Mouse (Mus musculus) C2C12 (cell line): ENCODE measurements around the gene Gng8. TPM values are rescaled to one million over a fixed set of nuclear protein-coding genes. Genes with fewer than 3 reads are reported as not detected.

Source experiments
- H3K27me3 ChIP-seq: one replicate; pipeline ENCODE4 v1.6.1; 2011; ENCODE audit not compliant: control insufficient read depth, insufficient read depth, insufficient read length
- H3K36me3 ChIP-seq: one replicate; pipeline ENCODE4 v1.6.1; 2011; ENCODE audit not compliant: control insufficient read depth, insufficient read depth
- H3K4me3 ChIP-seq: one replicate; pipeline ENCODE4 v1.5.1; 2011; ENCODE audit warnings: mild to moderate bottlenecking, control low read depth; ENCODE audit not compliant: poor library complexity, insufficient read depth, severe bottlenecking
- H3K79me2 ChIP-seq: one replicate; pipeline ENCODE4 v1.6.1; 2011; ENCODE audit not compliant: control insufficient read depth, insufficient read depth
- H3K79me3 ChIP-seq: one replicate; pipeline ENCODE4 v1.6.1; 2011; ENCODE audit warnings: low read depth, control low read depth
- H3ac ChIP-seq: one replicate; pipeline ENCODE3; 2011; ENCODE audit warnings: low read depth; ENCODE audit not compliant: control insufficient read depth, insufficient read length
- CEBPB ChIP-seq: IDR thresholded peaks from one replicate; pipeline ENCODE4 v1.6.1; 2011; ENCODE audit warnings: low read depth, mild to moderate bottlenecking, control low read depth, moderate library complexity
- CTCF ChIP-seq: IDR thresholded peaks from one replicate; pipeline ENCODE4 v1.5.1; 2011; ENCODE audit not compliant: control insufficient read depth, insufficient read depth, insufficient read length
- FOSL1 ChIP-seq: IDR thresholded peaks from one replicate; pipeline ENCODE4 v1.8.0; 2011; ENCODE audit warnings: mild to moderate bottlenecking, low read length; ENCODE audit not compliant: poor library complexity, insufficient read depth, severe bottlenecking
- MAX ChIP-seq: IDR thresholded peaks from one replicate; pipeline ENCODE4 v1.6.1; 2011; ENCODE audit warnings: mild to moderate bottlenecking, control low read depth
- MYOD1 ChIP-seq: IDR thresholded peaks from one replicate; pipeline ENCODE4 v1.6.1; 2011; ENCODE audit warnings: low read depth; ENCODE audit not compliant: control insufficient read depth, insufficient read length
- MYOG ChIP-seq: IDR thresholded peaks from one replicate; pipeline ENCODE4 v1.6.1; 2011; ENCODE audit not compliant: control insufficient read depth, insufficient read length; ENCODE audit errors: extremely low read depth
- USF1 ChIP-seq: IDR thresholded peaks from one replicate; pipeline ENCODE4 v1.6.1; 2011; ENCODE audit warnings: low read depth, mild to moderate bottlenecking, control low read depth, moderate library complexity
- polyA plus RNA-seq: library from polyadenylated mRNA; unstranded; fragments of >200 nt; fragmentation: generic; extraction: Trizol; gene quantifications from one replicate; pipeline ENCODE4 v1.2.1, GENCODE M21; 2012; ENCODE audit warnings: missing spikeins

Gene Gng8
- polyA plus RNA-seq, 1 experiment = 2.6 TPM

DNA sequence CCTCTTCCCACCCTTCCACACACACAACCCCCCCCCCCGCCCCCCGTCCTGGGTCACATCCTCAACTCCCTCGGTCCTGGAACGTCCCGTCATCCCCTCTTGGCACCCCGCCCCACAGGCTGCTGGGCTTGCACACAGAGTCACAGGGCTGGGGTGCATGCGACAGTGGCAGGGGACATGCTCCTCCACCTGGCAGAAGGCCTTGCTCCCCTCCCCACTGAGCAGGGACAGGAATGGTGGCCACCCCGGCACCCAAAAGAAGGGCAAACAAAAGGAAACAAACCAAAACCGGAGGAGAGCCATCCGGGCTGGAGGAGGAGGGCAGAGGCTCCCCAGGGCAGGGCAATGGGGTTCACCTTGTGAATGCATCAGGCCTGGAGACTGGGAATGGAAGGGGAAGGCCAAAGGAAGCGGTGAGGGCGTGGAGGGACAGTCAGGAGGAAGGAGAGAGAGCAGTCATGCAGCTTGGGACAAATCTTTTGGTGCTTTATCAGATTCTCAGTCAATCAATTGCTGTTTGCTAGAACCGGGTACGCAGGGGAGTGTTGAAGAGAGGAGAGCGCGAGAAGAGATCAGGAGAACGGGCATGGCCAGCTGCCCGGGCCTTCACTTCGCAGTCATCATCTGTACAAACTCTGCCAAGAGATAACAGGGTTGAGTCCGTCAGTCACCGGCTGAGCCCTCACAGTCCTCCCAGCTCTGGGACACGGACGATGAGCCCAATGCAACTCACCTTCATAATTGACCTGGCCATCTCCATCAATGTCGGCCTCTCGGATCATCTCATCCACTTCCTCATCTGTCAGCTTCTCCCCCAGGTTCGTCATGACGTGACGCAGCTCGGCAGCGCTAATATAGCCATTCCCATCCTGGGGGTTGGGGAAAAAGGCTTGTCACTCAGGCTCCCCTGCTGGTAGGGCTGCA, 25.0 kb downstream of the Gng8 start:
- no peak overlapping the region for H3K4me3 ChIP-seq
- H3ac ChIP-seq = no peak overlapping the region
- H3K36me3 ChIP-seq = peaks cover 32% of the 10 kb centered on the region
- peaks cover 16% of the 10 kb centered on the region for H3K79me3 ChIP-seq
- peaks cover 25% of the 10 kb centered on the region for H3K79me2 ChIP-seq
- TF ChIP-seq MAX (no peak), CTCF (no peak), MYOG (no peak), CEBPB (no peak), FOSL1 (no peak), MYOD1 (no peak), USF1 (no peak)
- no peaks in the 10 kb centered on the region for H3K27me3 ChIP-seq

DNA sequence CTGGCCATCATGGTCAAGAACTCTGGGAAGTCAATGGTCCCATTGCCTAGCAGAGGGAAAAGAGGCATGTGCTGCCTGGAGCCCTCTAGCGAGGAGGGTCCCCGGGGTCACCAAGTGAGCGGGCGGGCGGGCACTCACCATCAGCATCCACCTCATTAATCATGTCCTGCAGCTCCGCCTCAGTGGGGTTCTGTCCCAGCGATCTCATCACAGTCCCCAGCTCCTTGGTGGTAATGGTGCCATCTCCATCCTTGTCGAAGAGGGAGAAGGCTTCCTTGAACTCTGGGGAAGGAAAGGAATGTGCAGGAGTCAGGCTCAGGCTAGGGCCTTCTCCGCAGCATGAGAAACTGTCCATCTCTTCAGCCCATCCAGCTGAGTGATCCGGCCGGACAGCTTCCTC, 25.9 kb downstream of the Gng8 start:
- Histone ChIP-seq H3K79me2 (peaks cover 33% of the 10 kb centered on the region), H3K27me3 (no peaks in the 10 kb centered on the region), H3K36me3 (peaks cover 32% of the 10 kb centered on the region), H3ac (no peak overlapping the region), H3K4me3 (no peak overlapping the region), H3K79me3 (peaks cover 23% of the 10 kb centered on the region)
- TF ChIP-seq CEBPB (no peak), FOSL1 (no peak), CTCF (no peak), MYOD1 (no peak), USF1 (no peak), MAX (no peak), MYOG (no peak)

DNA sequence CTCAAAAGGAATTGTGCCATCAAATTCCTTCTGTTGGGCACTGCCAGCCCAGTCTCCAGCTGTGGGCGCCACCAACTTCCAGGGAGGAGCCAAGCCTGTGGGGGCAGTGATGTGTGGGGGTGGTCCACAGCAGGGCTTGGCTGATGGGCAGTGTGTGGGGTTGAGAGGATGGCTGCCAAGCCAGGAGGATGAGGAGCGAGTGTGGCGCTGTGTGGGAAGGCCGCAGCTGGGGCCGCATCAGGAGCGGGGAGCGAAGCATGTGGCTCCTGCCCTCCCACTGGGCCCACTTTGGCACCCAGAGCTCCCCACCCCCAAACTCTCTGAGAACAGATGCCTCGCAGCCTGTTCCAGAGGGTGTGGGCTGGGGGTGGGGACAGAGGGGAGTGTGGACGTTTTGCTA, 26.4 kb downstream of the Gng8 start:
- H3K4me3 ChIP-seq = no peak overlapping the region
- no peaks in the 10 kb centered on the region for H3K27me3 ChIP-seq
- H3K36me3 ChIP-seq = peaks cover 32% of the 10 kb centered on the region
- H3ac ChIP-seq = no peak overlapping the region
- H3K79me2 ChIP-seq = peaks cover 39% of the 10 kb centered on the region
- no peak for TF ChIP-seq CEBPB
- no peak for TF ChIP-seq MAX
- TF ChIP-seq CTCF = no peak
- no peak for TF ChIP-seq MYOD1
- no peak for TF ChIP-seq FOSL1
- TF ChIP-seq USF1 = no peak
- no peak for TF ChIP-seq MYOG
- H3K79me3 ChIP-seq = peaks cover 28% of the 10 kb centered on the region

GRCm38 (mm10) chr7:16918670-16919069, 27.1 kb downstream of the Gng8 start:
- Histone ChIP-seq H3ac (no peak overlapping the region), H3K27me3 (no peaks in the 10 kb centered on the region), H3K79me2 (peaks cover 45% of the 10 kb centered on the region), H3K36me3 (peaks cover 32% of the 10 kb centered on the region), H3K79me3 (peaks cover 32% of the 10 kb centered on the region), H3K4me3 (no peak overlapping the region)
- TF ChIP-seq MYOD1 = no peak

GRCm38 (mm10) chr7:16919395-16920149, 28.0 kb downstream of the Gng8 start:
- Histone ChIP-seq H3K4me3 (no peak overlapping the region), H3ac (peak overlapping the region; percentile 20), H3K36me3 (peaks cover 30% of the 10 kb centered on the region), H3K79me3 (peaks cover 32% of the 10 kb centered on the region), H3K27me3 (no peaks in the 10 kb centered on the region), H3K79me2 (peaks cover 46% of the 10 kb centered on the region)
- TF ChIP-seq MYOG (no peak), FOSL1 (no peak), MAX (no peak), CTCF (no peak), USF1 (no peak), CEBPB (no peak), MYOD1 (no peak)
